Mouse (Mus musculus) hindbrain, embryonic 14.5 days (tissue): ENCODE measurements around the gene Abca14. TPM values are rescaled to one million over a fixed set of nuclear protein-coding genes. Genes with fewer than 3 reads are reported as not detected.

Experiments
- ATAC-seq: fragments of 200-750 bp; cut with Nextera tagmentation; 2 replicates; pipeline ENCODE4 v1.8.0; 2017; ENCODE audit warnings: moderate number of reproducible peaks, mild to moderate bottlenecking, moderate TSS enrichment, moderate library complexity; ENCODE audit not compliant: low FRiP score
- DNase-seq: peaks from one replicate; pipeline ENCODE4 v3.0.0-alpha.2; 2015; ENCODE audit warnings: low spot score
- H3K27ac ChIP-seq: fragments of 300-500 bp; sonication (generic); 2 replicates; pipeline ENCODE4 v1.5.1; 2014; ENCODE audit warnings: mild to moderate bottlenecking, moderate library complexity
- H3K27me3 ChIP-seq: fragments of 300-500 bp; sonication (generic); 2 replicates; pipeline ENCODE4 v1.6.1; 2014; ENCODE audit warnings: mild to moderate bottlenecking, low read length, mixed read lengths; ENCODE audit not compliant: control insufficient read depth, insufficient read depth
- H3K36me3 ChIP-seq: fragments of 300-500 bp; sonication (generic); replicated peaks from 2 replicates; pipeline ENCODE4 v1.6.1; 2014; ENCODE audit not compliant: control insufficient read depth, insufficient read depth
- H3K4me1 ChIP-seq: fragments of 300-500 bp; sonication (generic); replicated peaks from 2 replicates; pipeline ENCODE4 v1.6.1; 2014; ENCODE audit warnings: antibody characterized with exemption, low read length, mixed read lengths; ENCODE audit not compliant: control insufficient read depth, insufficient read depth
- H3K4me2 ChIP-seq: fragments of 300-500 bp; sonication (generic); replicated peaks from 2 replicates; pipeline ENCODE4 v1.6.1; 2014; ENCODE audit warnings: mild to moderate bottlenecking, moderate library complexity
- H3K4me3 ChIP-seq: fragments of 300-500 bp; sonication (generic); replicated peaks from 2 replicates; pipeline ENCODE4 v1.5.1; 2014; ENCODE audit warnings: mild to moderate bottlenecking, low read length
- H3K9ac ChIP-seq: fragments of 300-500 bp; sonication (generic); 2 replicates; pipeline ENCODE4 v1.6.1; 2014
- H3K9me3 ChIP-seq: fragments of 300-500 bp; sonication (generic); 2 replicates; pipeline ENCODE4 v1.6.1; 2016; ENCODE audit warnings: low read length; ENCODE audit not compliant: control insufficient read depth
- WGBS: fragments of 180-500 bp; shearing (Covaris S2); extraction: QIAGEN DNeasy Blood & Tissue Kit; methylation state at CpG from one replicate; pipeline ENCODE4 v1.1.7; 2014; 5-methylcytosine and 5-hydroxymethylcytosine counted together
- polyA plus RNA-seq: library from polyadenylated mRNA; unstranded; fragments of >200 nt; fragmentation: Nextera tagmentation; extraction: Ambion mirVana; gene quantifications from 2 replicates; pipeline ENCODE4 v1.2.1, GENCODE M21; 2014

Abca14 gene
- polyA plus RNA-seq, 1 experiment from 2014 or later = not detected

DNA sequence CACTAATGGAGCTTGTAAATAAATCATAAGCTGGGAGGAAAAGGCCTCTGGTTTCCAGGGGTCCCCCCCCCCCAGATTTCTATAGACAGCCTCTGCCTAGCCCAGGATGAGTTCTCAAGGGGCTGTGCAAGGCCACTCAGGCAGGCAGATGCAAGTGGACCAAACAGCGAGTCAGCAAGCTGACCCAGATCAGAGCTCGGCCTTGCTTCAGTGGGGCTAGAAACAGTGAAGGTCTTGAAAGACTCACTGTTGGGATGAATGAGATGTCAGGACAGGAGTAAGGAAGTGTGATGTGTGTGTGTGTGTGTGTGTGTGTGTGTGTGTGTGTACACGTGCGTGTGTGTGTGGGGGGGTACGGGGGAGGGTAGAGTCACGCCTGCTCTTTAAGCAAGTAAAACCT lies 10.9 kb upstream of the Abca14 start:
- no peaks in the 10 kb centered on the region for H3K36me3 ChIP-seq
- DNase-seq = no peak
- H3K4me3 ChIP-seq = no peak overlapping the region
- no peak overlapping the region for H3K27ac ChIP-seq
- no peaks in the 10 kb centered on the region for H3K9me3 ChIP-seq
- H3K4me1 ChIP-seq = no peaks in the 10 kb centered on the region; the same call in 1 of the 2 replicates
- no peak overlapping the region for H3K9ac ChIP-seq
- H3K27me3 ChIP-seq = no peaks in the 10 kb centered on the region
- WGBS = 84% methylated on average over 6 of the region's 6 CpGs
- no peak for ATAC-seq
- no peak overlapping the region for H3K4me2 ChIP-seq

DNA sequence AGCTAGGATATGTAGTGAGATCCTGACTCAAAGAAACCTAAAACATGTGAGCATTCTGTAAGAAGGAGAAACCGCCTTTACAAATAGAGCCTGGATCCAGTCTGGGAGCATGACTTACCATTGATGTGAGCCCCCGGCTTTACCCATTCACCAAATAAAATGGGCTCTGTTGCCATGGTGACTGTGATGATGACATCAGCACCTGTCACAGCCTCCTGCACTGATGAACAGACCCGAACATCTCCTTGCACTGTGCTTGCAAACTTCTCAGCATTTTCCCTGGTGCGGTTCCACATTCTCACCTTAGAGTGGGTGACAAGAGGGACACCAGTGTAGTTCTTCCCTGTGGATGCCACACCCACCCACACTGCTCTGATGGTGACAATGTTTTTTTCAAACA lies 8.6 kb upstream of the Abca14 start:
- no peak for DNase-seq
- no peak overlapping the region for H3K27ac ChIP-seq
- no peaks in the 10 kb centered on the region for H3K9me3 ChIP-seq
- WGBS = 50% methylated on average over 4 of the region's 4 CpGs
- 0 out of 2 replicates have a peak, but pooled peaks have one; percentile 27 for ATAC-seq
- no peak overlapping the region for H3K9ac ChIP-seq
- peaks cover 6% of the 10 kb centered on the region for H3K27me3 ChIP-seq
- no peak overlapping the region for H3K4me3 ChIP-seq
- no peaks in the 10 kb centered on the region; the same call in 1 of the 2 replicates for H3K4me1 ChIP-seq
- no peak overlapping the region for H3K4me2 ChIP-seq
- no peaks in the 10 kb centered on the region for H3K36me3 ChIP-seq

DNA sequence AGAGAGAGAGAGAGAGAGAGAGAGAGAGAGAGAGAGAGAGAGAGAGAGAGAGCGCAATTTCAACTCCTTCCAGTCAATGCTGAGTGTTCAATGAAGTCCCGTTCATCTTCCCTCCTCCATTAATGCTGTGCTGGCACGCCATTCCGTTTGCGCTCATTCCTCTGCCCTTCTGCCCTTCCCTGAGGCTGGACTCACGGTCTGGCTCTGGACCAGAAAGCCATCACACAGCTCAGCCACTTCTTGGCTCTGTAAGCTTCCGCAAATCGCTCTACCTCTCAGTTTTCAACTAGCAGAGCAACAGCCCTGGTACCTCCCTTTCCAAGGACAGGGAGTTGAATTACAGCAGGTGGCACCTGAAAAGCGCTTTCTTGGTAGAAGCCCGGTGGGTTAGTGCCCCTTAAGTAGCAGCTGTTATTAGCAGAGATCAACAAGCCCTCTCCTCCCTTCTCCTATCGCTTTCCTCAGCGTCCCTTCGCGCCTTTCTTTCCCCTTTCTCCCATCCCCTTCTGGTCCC lies 2.5 kb upstream of the Abca14 start:
- no peaks in the 10 kb centered on the region for H3K9me3 ChIP-seq
- no peaks in the 10 kb centered on the region for H3K36me3 ChIP-seq
- H3K4me1 ChIP-seq = peaks cover 8% of the 10 kb centered on the region; the same call in 1 of the 2 replicates
- peak overlapping the region; percentile 27 for H3K4me3 ChIP-seq
- no peak overlapping the region for H3K27ac ChIP-seq
- H3K27me3 ChIP-seq = peaks cover 25% of the 10 kb centered on the region
- H3K4me2 ChIP-seq = peak overlapping the region; percentile 55
- no peak for DNase-seq
- WGBS = 3% methylated on average over 14 of the region's 14 CpGs
- no peak; the same call in 1 of the 2 replicates for ATAC-seq
- peak overlapping the region; percentile 31; the same call in 1 of the 2 replicates for H3K9ac ChIP-seq

DNA sequence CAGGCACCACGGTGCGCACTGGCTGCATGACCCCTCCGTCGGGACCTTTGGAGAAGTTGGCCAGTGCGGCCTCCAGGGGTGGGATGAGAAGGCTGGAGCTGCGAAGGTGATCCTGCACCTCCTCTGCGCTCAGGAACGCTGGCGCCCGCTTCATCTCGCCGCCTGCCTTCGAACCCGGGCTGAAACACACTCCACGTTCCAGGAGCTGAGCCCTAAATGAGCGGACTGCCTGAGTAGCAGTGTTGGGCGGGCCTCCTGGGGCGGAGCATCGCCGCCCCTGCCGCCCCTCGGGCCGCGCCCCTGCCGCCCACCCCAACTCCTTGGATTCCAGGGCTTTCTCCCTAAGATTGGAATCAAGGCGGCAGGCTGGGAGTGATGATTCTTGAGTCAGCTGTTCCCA lies 2.0 kb upstream of the Abca14 start, which contains the start of gene Crym:
TSS of gene Crym (minus strand) at position 341 of the 400 bp plus-strand sequence.
- no peaks in the 10 kb centered on the region for H3K36me3 ChIP-seq
- WGBS = 2% methylated on average over 26 of the region's 26 CpGs
- H3K4me1 ChIP-seq = peaks cover 8% of the 10 kb centered on the region; the same call in 1 of the 2 replicates
- peak within 1 kb of the TSS; percentile 55 for H3K4me2 ChIP-seq
- H3K27me3 ChIP-seq = peaks cover 25% of the 10 kb centered on the region
- H3K9ac ChIP-seq = peak within 1 kb of the TSS; percentile 31; the same call in 1 of the 2 replicates
- DNase-seq = no peak
- no peak within 1 kb of the TSS for H3K27ac ChIP-seq
- H3K4me3 ChIP-seq = peak within 1 kb of the TSS; percentile 27
- H3K9me3 ChIP-seq = no peaks in the 10 kb centered on the region
- no peak for ATAC-seq

DNA sequence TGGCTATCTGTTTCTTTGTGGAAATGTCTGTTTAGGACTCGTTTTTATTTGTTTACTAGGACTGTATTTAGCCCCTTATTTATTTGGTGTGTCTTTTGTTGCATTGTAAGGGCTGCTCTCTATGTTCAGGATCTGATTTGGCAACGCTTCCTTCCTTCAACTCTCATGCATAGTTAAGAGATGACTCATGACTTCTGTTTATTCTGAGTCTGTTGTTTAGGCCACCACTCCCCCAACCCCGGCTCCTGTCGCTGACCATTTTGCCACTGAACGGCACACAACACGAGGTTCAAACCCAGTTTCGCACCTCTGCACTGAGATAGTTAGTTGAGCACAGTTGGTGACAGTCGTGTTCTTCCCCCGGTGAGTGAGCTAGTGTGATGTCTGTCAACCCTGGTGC lies 2.2 kb downstream of the Abca14 start:
- H3K27me3 ChIP-seq = peaks cover 12% of the 10 kb centered on the region
- no peak overlapping the region for H3K4me3 ChIP-seq
- no peak for DNase-seq
- 72% methylated on average over 9 of the region's 9 CpGs for WGBS
- ATAC-seq = no peak
- no peak overlapping the region for H3K4me2 ChIP-seq
- H3K9ac ChIP-seq = no peak overlapping the region
- no peak overlapping the region for H3K27ac ChIP-seq
- no peaks in the 10 kb centered on the region for H3K9me3 ChIP-seq
- no peaks in the 10 kb centered on the region for H3K36me3 ChIP-seq
- H3K4me1 ChIP-seq = 0 out of 2 replicates have a peak, but pooled peaks cover 8% of the 10 kb centered on the region

DNA sequence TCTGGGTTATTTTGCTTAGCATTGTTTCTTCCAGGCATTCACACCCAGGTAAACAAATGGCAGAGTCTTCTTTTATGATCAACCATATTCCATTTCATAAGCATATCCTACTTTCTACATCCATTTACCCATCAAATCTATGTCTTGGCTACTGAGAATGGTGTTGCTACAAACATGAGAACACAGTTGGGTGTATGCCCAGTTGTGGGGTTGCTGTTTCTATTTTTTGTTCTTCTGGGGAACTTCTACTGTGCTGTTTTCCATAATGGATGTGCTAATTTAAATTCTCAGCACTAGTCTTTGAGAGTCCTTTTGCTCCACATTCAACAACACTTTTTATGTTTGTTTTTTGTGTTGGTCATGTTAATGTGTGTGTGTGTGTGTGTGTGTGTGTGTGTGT lies 24.8 kb downstream of the Abca14 start:
- Histone ChIP-seq H3K4me1 (no peaks in the 10 kb centered on the region), H3K9ac (no peak overlapping the region), H3K27me3 (no peaks in the 10 kb centered on the region), H3K36me3 (no peaks in the 10 kb centered on the region), H3K9me3 (no peaks in the 10 kb centered on the region), H3K27ac (no peak overlapping the region), H3K4me3 (no peak overlapping the region), H3K4me2 (no peak overlapping the region)
- no peak for ATAC-seq
- DNase-seq = no peak

DNA sequence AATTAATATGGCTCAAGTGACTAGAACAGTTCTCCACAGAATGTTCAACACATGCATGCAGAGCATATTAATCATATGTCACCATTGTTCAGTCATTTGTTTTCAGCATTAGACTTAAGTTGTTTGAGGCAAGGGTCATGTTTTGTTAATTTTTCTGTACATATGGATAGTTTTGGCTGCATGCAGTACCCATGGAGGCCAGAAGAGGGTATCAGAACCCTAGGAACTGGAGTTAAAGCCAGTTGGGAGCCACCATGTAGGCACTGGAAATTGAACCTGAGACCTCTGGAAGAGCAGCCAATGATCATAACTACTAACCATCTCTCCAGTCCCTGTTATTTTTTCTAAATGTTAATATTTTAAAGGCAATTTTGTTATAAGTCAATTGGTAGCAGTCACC lies 37.3 kb downstream of the Abca14 start:
- H3K4me1 ChIP-seq = no peaks in the 10 kb centered on the region
- H3K27me3 ChIP-seq = no peaks in the 10 kb centered on the region
- no peak overlapping the region for H3K4me2 ChIP-seq
- H3K9ac ChIP-seq = no peak overlapping the region
- no peaks in the 10 kb centered on the region for H3K9me3 ChIP-seq
- DNase-seq (no peak), ATAC-seq (no peak)
- no peak overlapping the region for H3K4me3 ChIP-seq
- no peaks in the 10 kb centered on the region for H3K36me3 ChIP-seq
- H3K27ac ChIP-seq = no peak overlapping the region

DNA sequence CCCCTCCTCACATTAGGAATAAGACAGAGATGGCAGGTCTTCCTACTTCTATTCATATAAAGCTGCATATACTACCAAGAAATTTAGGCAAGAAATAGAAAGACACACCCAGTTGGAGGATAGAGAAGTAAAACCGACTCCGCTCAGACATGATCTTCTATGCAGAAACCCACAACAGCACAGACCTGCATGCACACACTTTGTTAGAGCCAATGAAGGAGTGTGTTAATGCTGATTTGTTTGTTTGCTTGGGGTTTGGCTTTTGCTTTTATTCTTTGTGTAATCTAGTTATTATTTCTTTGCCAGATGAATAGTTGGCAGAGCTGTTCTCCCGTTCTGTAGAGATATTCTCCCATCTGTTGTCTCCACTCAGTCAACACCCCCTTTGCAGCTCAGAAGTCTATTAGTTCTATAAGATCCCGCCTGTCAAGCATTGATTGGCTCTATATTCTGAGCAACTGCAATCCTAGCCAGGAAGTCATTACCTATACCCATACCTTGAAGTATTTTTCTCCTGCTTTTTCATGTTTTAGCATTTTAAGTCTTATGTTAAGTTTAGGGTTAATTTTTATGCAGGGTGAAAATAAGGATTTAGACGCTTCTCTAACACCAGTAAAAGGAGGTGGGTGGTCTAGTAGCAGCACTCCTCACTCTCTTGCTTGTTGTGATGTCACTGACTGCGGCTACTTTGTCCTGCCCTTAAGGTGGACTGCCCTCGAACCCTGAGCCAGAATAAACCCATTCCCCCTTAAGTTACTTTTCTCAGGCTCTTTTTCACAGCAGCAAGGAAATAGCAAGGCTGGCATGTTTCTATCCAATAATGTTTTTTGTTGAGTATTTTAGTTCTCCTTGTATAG lies 67.6 kb downstream of the Abca14 start:
- no peak overlapping the region for H3K4me2 ChIP-seq
- H3K9me3 ChIP-seq = no peaks in the 10 kb centered on the region
- ATAC-seq (no peak), DNase-seq (no peak)
- H3K27me3 ChIP-seq = no peaks in the 10 kb centered on the region
- no peak overlapping the region for H3K4me3 ChIP-seq
- no peaks in the 10 kb centered on the region for H3K4me1 ChIP-seq
- H3K9ac ChIP-seq = no peak overlapping the region
- H3K27ac ChIP-seq = no peak overlapping the region
- H3K36me3 ChIP-seq = no peaks in the 10 kb centered on the region
- 81% methylated on average over 7 of the region's 7 CpGs for WGBS

DNA sequence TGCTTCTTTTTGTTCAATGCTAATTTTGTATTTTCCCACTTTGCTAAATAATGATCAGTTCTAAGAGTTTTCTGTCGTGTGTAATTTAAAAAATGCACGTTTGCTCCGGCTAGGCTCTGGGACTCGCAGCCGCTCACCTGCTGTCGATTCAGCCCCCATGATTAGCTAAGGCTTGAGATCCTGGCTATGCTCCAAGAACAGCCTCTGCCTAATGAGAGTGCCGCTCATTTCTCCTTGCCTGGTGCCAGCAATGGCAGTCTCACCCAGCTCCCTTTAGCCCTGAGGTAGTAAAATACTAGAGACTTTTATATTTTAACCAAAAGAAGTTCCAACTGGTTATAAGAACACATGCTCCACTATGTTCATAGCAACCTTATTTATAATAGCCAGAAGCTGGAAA lies 68.3 kb downstream of the Abca14 start:
- H3K27ac ChIP-seq = no peak overlapping the region
- WGBS = 59% methylated on average over 7 of the region's 7 CpGs
- H3K4me2 ChIP-seq = no peak overlapping the region
- H3K9me3 ChIP-seq = no peaks in the 10 kb centered on the region
- DNase-seq (peak; percentile 58), ATAC-seq (peak; percentile 57; the same call in 1 of the 2 replicates)
- H3K4me3 ChIP-seq = no peak overlapping the region
- H3K4me1 ChIP-seq = no peaks in the 10 kb centered on the region
- no peaks in the 10 kb centered on the region for H3K36me3 ChIP-seq
- H3K9ac ChIP-seq = no peak overlapping the region
- no peaks in the 10 kb centered on the region for H3K27me3 ChIP-seq
